Mouse (Mus musculus) kidney, adult 2 months (tissue): ENCODE data around the gene Ttll4. TPM values are rescaled to one million over a fixed set of nuclear protein-coding genes. Genes with fewer than 3 reads are reported as not detected.

Experiments
- DNase-seq: peaks from one replicate; pipeline ENCODE4 v3.0.0; 2021
- H3K27ac ChIP-seq: fragments of 200-500 bp; 2 replicates; pipeline ENCODE4 v1.5.1; 2012; ENCODE audit warnings: low read depth, low read length, control low read depth, inconsistent platforms; ENCODE audit not compliant: insufficient read depth
- H3K27me3 ChIP-seq: fragments of 200-500 bp; replicated peaks from 2 replicates; pipeline ENCODE4 v1.6.1; 2012; ENCODE audit warnings: mild to moderate bottlenecking, moderate library complexity, low read length, inconsistent platforms; ENCODE audit not compliant: control insufficient read depth, insufficient read depth
- H3K36me3 ChIP-seq: fragments of 200-500 bp; 2 replicates; pipeline ENCODE4 v1.6.1; 2012; ENCODE audit warnings: mild to moderate bottlenecking, moderate library complexity, low read length, inconsistent platforms; ENCODE audit not compliant: control insufficient read depth, insufficient read depth
- H3K4me1 ChIP-seq: fragments of 200-500 bp; 2 replicates; pipeline ENCODE4 v1.6.1; 2011; ENCODE audit warnings: low read length; ENCODE audit not compliant: control insufficient read depth, insufficient read depth
- H3K4me3 ChIP-seq: fragments of 200-500 bp; 2 replicates; pipeline ENCODE4 v1.5.1; 2011; ENCODE audit warnings: mild to moderate bottlenecking, low read depth, low read length, control low read depth; ENCODE audit not compliant: insufficient read depth
- CTCF ChIP-seq: fragments of 200-500 bp; conservative IDR thresholded peaks from 2 replicates; pipeline ENCODE4 v1.5.1; 2011; ENCODE audit warnings: low read depth, mild to moderate bottlenecking, control low read depth, low read length, moderate library complexity, mixed read lengths; ENCODE audit not compliant: insufficient read depth, insufficient read length
- POLR2A ChIP-seq: fragments of 200-500 bp; IDR thresholded peaks from one replicate; pipeline ENCODE4 v1.6.1; 2011; ENCODE audit warnings: low read depth, low read length, control low read depth
- WGBS: fragments of 180-500 bp; shearing (Covaris S2); methylation state at CpG from one replicate; pipeline ENCODE4 v1.1.7; 2018; 5-methylcytosine and 5-hydroxymethylcytosine counted together
- polyA plus RNA-seq: library from polyadenylated mRNA; depleted of rRNA; stranded (reverse); fragments of >200 nt; gene quantifications from 2 replicates; pipeline ENCODE4 v1.2.3, GENCODE M21; 2012; rRNA removed

The Ttll4 gene
- polyA plus RNA-seq, 1 experiment: 11.2 TPM

- Histone ChIP-seq H3K36me3 (no peaks in the 10 kb centered on the region), H3K27me3 (no peaks in the 10 kb centered on the region), H3K27ac (peak overlapping the region; percentile 97), H3K4me1 (peaks cover 28% of the 10 kb centered on the region), H3K4me3 (peak overlapping the region; percentile 23; the same call in 1 of the 2 replicates)
- TF ChIP-seq CTCF (no peak), POLR2A (peak; percentile 17)
- WGBS: 22% methylated on average over 7 of the region's 7 CpGs
- peak; percentile 88 for DNase-seq
These were observed 87.8 kb downstream of the Ttll4 start for GRCm38 (mm10) chr1:74749301-74749700.

- Histone ChIP-seq H3K4me3 (no peak overlapping the region), H3K27me3 (no peaks in the 10 kb centered on the region), H3K4me1 (peaks cover 34% of the 10 kb centered on the region), H3K27ac (peak overlapping the region; percentile 97), H3K36me3 (no peaks in the 10 kb centered on the region)
- 32% methylated on average over 4 of the region's 4 CpGs for WGBS
- TF ChIP-seq POLR2A (no peak), CTCF (0 out of 2 replicates have a peak, but pooled peaks have one; percentile 4)
- DNase-seq: peak; percentile 96
These were observed 89.1 kb downstream of the Ttll4 start for GRCm38 (mm10) chr1:74750683-74751082.

GRCm38 (mm10) chr1:74752150-74752549 is 90.6 kb downstream of the Ttll4 start:
- TF ChIP-seq POLR2A (no peak), CTCF (no peak)
- peaks cover 34% of the 10 kb centered on the region for H3K4me1 ChIP-seq
- no peak overlapping the region for H3K4me3 ChIP-seq
- WGBS: 86% methylated on average over 8 of the region's 8 CpGs
- DNase-seq: no peak
- H3K27me3 ChIP-seq: no peaks in the 10 kb centered on the region
- no peak overlapping the region for H3K27ac ChIP-seq
- no peaks in the 10 kb centered on the region for H3K36me3 ChIP-seq

- no peak for DNase-seq
- WGBS: 98% methylated on average over 3 of the region's 3 CpGs
- Histone ChIP-seq H3K4me1 (peaks cover 30% of the 10 kb centered on the region), H3K27me3 (no peaks in the 10 kb centered on the region), H3K27ac (no peak overlapping the region), H3K36me3 (no peaks in the 10 kb centered on the region), H3K4me3 (no peak overlapping the region)
- TF ChIP-seq POLR2A (no peak), CTCF (no peak)
These were observed 91.3 kb downstream of the Ttll4 start for GRCm38 (mm10) chr1:74752833-74753232.

Other genes starting within 250 kb of the Ttll4 start
- gene Cnot9, start 155.7 kb upstream of the Ttll4 start, polyA plus RNA-seq: 16.4 and 18.6 TPM in 2 replicates
- gene Plcd4, start 118.9 kb upstream of the Ttll4 start, polyA plus RNA-seq: 1.0 and 1.4 TPM in 2 replicates
- gene Usp37, start 117.5 kb upstream of the Ttll4 start, polyA plus RNA-seq: 4.1 and 4.3 TPM in 2 replicates
- gene Zfp142, start 73.5 kb upstream of the Ttll4 start, polyA plus RNA-seq: 11.2 and 12.6 TPM in 2 replicates
- 29.3 and 32.8 TPM in 2 replicates for gene Bcs1l, start 73.5 kb upstream of the Ttll4 start, polyA plus RNA-seq
- 63.3 and 64.1 TPM in 2 replicates for gene Rnf25, start 60.3 kb upstream of the Ttll4 start, polyA plus RNA-seq
- gene Stk36, start 60.3 kb upstream of the Ttll4 start, polyA plus RNA-seq: 5.9 and 6.4 TPM in 2 replicates
- 31.7 and 34.6 TPM in 2 replicates for gene Cyp27a1, start 51.8 kb downstream of the Ttll4 start, polyA plus RNA-seq
- gene Prkag3, start 87.5 kb downstream of the Ttll4 start, polyA plus RNA-seq: 2.9 TPM in 2 replicates
- gene Wnt6, start 110.1 kb downstream of the Ttll4 start, polyA plus RNA-seq: 0.27 and 0.48 TPM in 2 replicates
- 1.2 TPM in 2 replicates for gene Wnt10a, start 129.8 kb downstream of the Ttll4 start, polyA plus RNA-seq
- gene Cdk5r2, start 193.2 kb downstream of the Ttll4 start, polyA plus RNA-seq: 0.14 and 0.31 TPM in 2 replicates
- not detected in 2 replicates for gene Fev, start 223.7 kb downstream of the Ttll4 start, polyA plus RNA-seq
- gene Cryba2, start 231.4 kb downstream of the Ttll4 start, polyA plus RNA-seq: not detected in 2 replicates